Mouse (Mus musculus): ENCODE data around the gene Fbxl14. TPM values are rescaled to one million over a fixed set of nuclear protein-coding genes. Genes with fewer than 3 reads are reported as not detected.

The Fbxl14 gene
- polyA plus RNA-seq, 1 experiment from 2014 or later, result 2.4 TPM

DNA sequence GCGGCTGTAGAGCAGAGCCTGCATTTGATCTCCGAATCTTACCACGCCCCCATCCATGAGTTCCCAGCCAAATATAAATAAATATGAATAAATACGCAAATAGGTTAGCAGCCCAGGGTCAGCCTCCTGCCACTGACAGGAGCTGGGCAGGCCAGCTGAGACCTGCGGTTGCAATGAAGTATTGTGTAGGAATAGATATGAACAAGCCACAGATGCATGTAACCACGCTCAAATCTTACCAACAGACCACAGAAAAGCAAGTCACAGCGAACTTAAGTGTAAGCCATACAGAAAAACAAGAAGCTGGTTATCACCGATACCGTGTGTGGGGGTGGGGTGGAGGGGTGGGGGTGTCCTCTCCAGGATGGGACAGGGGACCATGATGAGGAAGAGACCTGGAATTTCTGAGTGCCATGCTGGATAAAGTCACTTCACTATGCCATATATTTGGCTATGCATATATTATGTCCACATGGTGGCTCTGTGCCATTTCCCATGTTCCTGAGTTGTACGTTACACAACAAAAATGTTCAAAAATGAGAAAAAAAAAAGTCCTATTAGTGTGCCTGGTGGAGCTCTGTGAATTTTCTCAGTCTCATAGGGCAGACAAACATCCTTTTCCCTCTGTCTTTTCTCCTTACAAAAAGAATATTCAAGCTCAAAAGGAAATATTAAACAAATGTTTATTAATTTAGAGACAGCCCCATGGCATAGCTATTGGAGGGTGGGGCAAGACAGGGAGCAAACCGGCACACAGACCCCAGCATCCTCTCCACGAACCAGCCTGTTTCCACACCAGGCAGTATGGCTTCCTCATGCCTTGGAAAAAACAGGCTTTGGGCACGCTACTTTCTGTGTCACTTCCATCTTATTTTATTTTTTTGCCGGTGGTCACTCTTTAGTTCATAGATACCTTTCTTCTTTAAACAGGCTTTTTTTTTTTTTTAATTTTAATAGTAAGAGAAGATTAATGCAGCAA lies 28.2 kb upstream of the Fbxl14 start:
- Histone ChIP-seq H3K36me3 (replicated peaks; ENCODE audit: insufficient read depth, low read length) (no peaks in the 10 kb centered on the region), H3K27ac (ENCODE audit: low read depth) (no peak overlapping the region), H3K27me3 (ENCODE audit: insufficient read depth, low read length) (peaks cover 19% of the 10 kb centered on the region), H3K9ac (replicated peaks) (no peak overlapping the region), H3K4me2 (ENCODE audit: low read depth, low read length) (peak overlapping the region; percentile 48), H3K4me1 (ENCODE audit: insufficient read depth) (peaks cover 7% of the 10 kb centered on the region; the same call in 1 of the 2 replicates), H3K9me3 (ENCODE audit: low read length) (no peaks in the 10 kb centered on the region), H3K4me3 (ENCODE audit: low read depth, low read length) (no peak overlapping the region)
- DNase-seq, result no peak
- WGBS (ENCODE audit: insufficient replicate concordance), result 17% methylated on average over 14 of the region's 14 CpGs
- ATAC-seq, result no peak
- no peak for TF ChIP-seq CTCF (IDR thresholded peaks at IDR 0.05; ENCODE audit: low read depth)
- TF ChIP-seq EP300 (IDR thresholded peaks at IDR 0.05; ENCODE audit: low read depth), result no peak

GRCm38 (mm10) chr6:119451981-119452499 lies 27.4 kb upstream of the Fbxl14 start:
- Histone ChIP-seq H3K4me1 (ENCODE audit: insufficient read depth) (peaks cover 7% of the 10 kb centered on the region; the same call in 1 of the 2 replicates), H3K27me3 (ENCODE audit: insufficient read depth, low read length) (peaks cover 19% of the 10 kb centered on the region), H3K9ac (replicated peaks) (no peak overlapping the region), H3K4me3 (ENCODE audit: low read depth, low read length) (peak overlapping the region; percentile 19), H3K9me3 (ENCODE audit: low read length) (no peaks in the 10 kb centered on the region), H3K36me3 (replicated peaks; ENCODE audit: insufficient read depth, low read length) (no peaks in the 10 kb centered on the region), H3K27ac (ENCODE audit: low read depth) (no peak overlapping the region), H3K4me2 (ENCODE audit: low read depth, low read length) (peak overlapping the region; percentile 48)
- 6% methylated on average over 15 of the region's 15 CpGs for WGBS (ENCODE audit: insufficient replicate concordance)
- TF ChIP-seq CTCF (IDR thresholded peaks at IDR 0.05; ENCODE audit: low read depth) (no peak), EP300 (IDR thresholded peaks at IDR 0.05; ENCODE audit: low read depth) (no peak)
- no peak for ATAC-seq
- peak; percentile 37 for DNase-seq

GRCm38 (mm10) chr6:119458166-119458565 lies 21.3 kb upstream of the Fbxl14 start:
- Histone ChIP-seq H3K4me1 (ENCODE audit: insufficient read depth) (no peaks in the 10 kb centered on the region; the same call in 1 of the 2 replicates), H3K9ac (replicated peaks) (no peak overlapping the region), H3K27me3 (ENCODE audit: insufficient read depth, low read length) (no peaks in the 10 kb centered on the region), H3K36me3 (replicated peaks; ENCODE audit: insufficient read depth, low read length) (no peaks in the 10 kb centered on the region), H3K27ac (ENCODE audit: low read depth) (no peak overlapping the region), H3K4me2 (ENCODE audit: low read depth, low read length) (no peak overlapping the region), H3K4me3 (ENCODE audit: low read depth, low read length) (no peak overlapping the region), H3K9me3 (ENCODE audit: low read length) (no peaks in the 10 kb centered on the region)
- 56% methylated on average over 8 of the region's 8 CpGs for WGBS (ENCODE audit: insufficient replicate concordance)
- DNase-seq, result no peak
- TF ChIP-seq EP300 (IDR thresholded peaks at IDR 0.05; ENCODE audit: low read depth) (no peak), CTCF (IDR thresholded peaks at IDR 0.05; ENCODE audit: low read depth) (no peak)
- no peak for ATAC-seq

GRCm38 (mm10) chr6:119459041-119459440 lies 20.4 kb upstream of the Fbxl14 start:
- Histone ChIP-seq H3K4me1 (ENCODE audit: insufficient read depth) (no peaks in the 10 kb centered on the region; the same call in 1 of the 2 replicates), H3K4me3 (ENCODE audit: low read depth, low read length) (no peak overlapping the region), H3K9me3 (ENCODE audit: low read length) (no peaks in the 10 kb centered on the region), H3K27me3 (ENCODE audit: insufficient read depth, low read length) (no peaks in the 10 kb centered on the region), H3K4me2 (ENCODE audit: low read depth, low read length) (no peak overlapping the region), H3K9ac (replicated peaks) (no peak overlapping the region), H3K27ac (ENCODE audit: low read depth) (no peak overlapping the region), H3K36me3 (replicated peaks; ENCODE audit: insufficient read depth, low read length) (no peaks in the 10 kb centered on the region)
- 53% methylated on average over 4 of the region's 4 CpGs for WGBS (ENCODE audit: insufficient replicate concordance)
- no peak for DNase-seq
- no peak for ATAC-seq
- TF ChIP-seq EP300 (IDR thresholded peaks at IDR 0.05; ENCODE audit: low read depth), result no peak
- no peak for TF ChIP-seq CTCF (IDR thresholded peaks at IDR 0.05; ENCODE audit: low read depth)

- 79% methylated on average over 5 of the region's 5 CpGs for WGBS (ENCODE audit: insufficient replicate concordance)
- no peak for DNase-seq
- TF ChIP-seq CTCF (IDR thresholded peaks at IDR 0.05; ENCODE audit: low read depth), result no peak
Observed at GRCm38 (mm10) chr6:119460391-119460790, 19.1 kb upstream of the Fbxl14 start.

DNA sequence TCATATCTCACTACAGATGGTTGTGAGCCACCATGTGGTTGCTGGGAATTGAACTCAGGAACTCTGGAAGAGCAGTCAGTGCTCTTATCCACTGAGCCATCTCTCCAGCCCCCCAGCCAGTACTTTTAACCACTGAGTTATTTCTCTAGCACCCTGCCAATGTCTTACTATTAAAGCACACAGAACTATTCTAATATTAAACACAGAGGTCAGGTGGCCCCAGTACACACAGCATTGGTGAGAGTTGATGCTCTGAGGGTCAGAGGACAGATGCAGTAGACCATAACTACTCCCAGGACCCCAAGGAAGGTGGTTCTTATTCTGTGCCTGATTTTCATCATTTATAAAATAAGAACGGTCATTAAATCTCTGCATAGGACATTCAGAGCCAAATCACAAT lies 13.3 kb upstream of the Fbxl14 start:
- Histone ChIP-seq H3K36me3 (replicated peaks; ENCODE audit: insufficient read depth, low read length) (no peaks in the 10 kb centered on the region), H3K4me3 (ENCODE audit: low read depth, low read length) (no peak overlapping the region), H3K9ac (replicated peaks) (no peak overlapping the region), H3K27me3 (ENCODE audit: insufficient read depth, low read length) (no peaks in the 10 kb centered on the region), H3K9me3 (ENCODE audit: low read length) (no peaks in the 10 kb centered on the region), H3K27ac (ENCODE audit: low read depth) (no peak overlapping the region), H3K4me1 (ENCODE audit: insufficient read depth) (peaks cover 8% of the 10 kb centered on the region), H3K4me2 (ENCODE audit: low read depth, low read length) (no peak overlapping the region)
- ATAC-seq (no peak), DNase-seq (no peak)
- TF ChIP-seq CTCF (IDR thresholded peaks at IDR 0.05; ENCODE audit: low read depth) (no peak), EP300 (IDR thresholded peaks at IDR 0.05; ENCODE audit: low read depth) (no peak)
- 83% methylated on average over 1 of the region's 1 CpGs for WGBS (ENCODE audit: insufficient replicate concordance)

More at GRCm38 (mm10) chr6:119460391-119460790, 19.1 kb upstream of the Fbxl14 start:
- H3K9ac ChIP-seq (replicated peaks), result no peak overlapping the region
- no peaks in the 10 kb centered on the region for H3K27me3 ChIP-seq (ENCODE audit: insufficient read depth, low read length)
- no peak overlapping the region for H3K27ac ChIP-seq (ENCODE audit: low read depth)
- no peak overlapping the region for H3K4me3 ChIP-seq (ENCODE audit: low read depth, low read length)
- no peak for ATAC-seq
- H3K4me2 ChIP-seq (ENCODE audit: low read depth, low read length), result no peak overlapping the region
- no peaks in the 10 kb centered on the region for H3K36me3 ChIP-seq (replicated peaks; ENCODE audit: insufficient read depth, low read length)
- no peaks in the 10 kb centered on the region for H3K9me3 ChIP-seq (ENCODE audit: low read length)
- H3K4me1 ChIP-seq (ENCODE audit: insufficient read depth), result no peaks in the 10 kb centered on the region; the same call in 1 of the 2 replicates
